Mouse (Mus musculus): ENCODE measurements around the gene Gm21954. TPM values are rescaled to one million over a fixed set of nuclear protein-coding genes. Genes with fewer than 3 reads are reported as not detected.

The Gm21954 gene
- total RNA-seq (2021): not detected
- long read RNA-seq, experiment 1, partial matches to known transcripts: 0 of 1 reads
- long read RNA-seq, experiment 1, other reads (novel, unspliced or antisense): 1 of 1 reads
- long read RNA-seq, experiment 2, partial matches to known transcripts: 0 of 1 reads
- long read RNA-seq, experiment 2, other reads (novel, unspliced or antisense): 1 of 1 reads

DNA sequence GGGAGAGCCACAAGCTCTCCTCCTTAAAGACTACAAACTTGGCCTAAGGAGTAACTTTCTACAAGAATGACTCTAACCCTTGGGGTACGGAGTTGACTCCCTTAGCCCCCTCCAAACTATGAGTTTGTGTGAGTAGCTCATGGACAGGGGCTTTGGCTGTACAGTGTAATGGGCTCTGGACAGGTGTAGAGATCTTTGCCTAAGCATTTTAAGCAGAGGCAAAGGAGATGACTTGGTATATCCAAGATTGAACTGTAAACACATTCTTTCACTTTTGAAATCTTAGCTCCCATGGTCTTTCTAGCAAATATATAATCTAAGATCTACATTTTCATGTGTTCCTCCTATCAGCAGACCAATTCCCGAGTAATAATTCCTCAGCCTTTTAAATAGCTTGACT is at the start of gene Gm21954:
Gm21954 (minus strand) TSS at position 101 of the 400 bp plus-strand sequence.
- no peak for TF ChIP-seq CTCF (conservative IDR thresholded peaks at IDR 0.05)
- H3K4me3 ChIP-seq: no peak within 1 kb of the TSS
- H3K27ac ChIP-seq: peak within 1 kb of the TSS; percentile 54
- DNase-seq (ENCODE audit: low spot score in 2 of 2): no peak

DNA sequence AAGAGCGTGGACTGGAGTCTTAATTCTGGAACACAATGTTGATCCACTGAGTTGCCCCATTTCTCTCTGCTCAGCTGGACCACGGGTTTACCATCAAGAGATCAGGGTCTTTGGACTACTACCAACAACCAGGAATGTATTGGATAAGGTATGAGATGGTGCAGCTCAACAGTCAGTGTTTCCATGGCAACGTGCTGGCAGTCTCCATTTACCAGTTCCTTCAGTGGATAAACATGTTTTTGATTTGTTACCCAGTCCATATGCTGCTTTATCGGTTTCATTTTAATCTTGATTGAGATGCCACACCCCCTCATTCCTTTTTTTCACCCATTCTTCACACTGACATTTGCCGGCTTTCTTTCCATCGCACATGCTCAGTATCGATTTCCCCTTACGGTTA is 49.8 kb upstream of the Gm21954 start:
- Histone ChIP-seq H3K27ac (peak overlapping the region; percentile 64), H3K4me3 (no peak overlapping the region)
- TF ChIP-seq CTCF (conservative IDR thresholded peaks at IDR 0.05): no peak
- peak in 1 of 2 experiments; percentile 67 for DNase-seq (ENCODE audit: low spot score in 2 of 2)

DNA sequence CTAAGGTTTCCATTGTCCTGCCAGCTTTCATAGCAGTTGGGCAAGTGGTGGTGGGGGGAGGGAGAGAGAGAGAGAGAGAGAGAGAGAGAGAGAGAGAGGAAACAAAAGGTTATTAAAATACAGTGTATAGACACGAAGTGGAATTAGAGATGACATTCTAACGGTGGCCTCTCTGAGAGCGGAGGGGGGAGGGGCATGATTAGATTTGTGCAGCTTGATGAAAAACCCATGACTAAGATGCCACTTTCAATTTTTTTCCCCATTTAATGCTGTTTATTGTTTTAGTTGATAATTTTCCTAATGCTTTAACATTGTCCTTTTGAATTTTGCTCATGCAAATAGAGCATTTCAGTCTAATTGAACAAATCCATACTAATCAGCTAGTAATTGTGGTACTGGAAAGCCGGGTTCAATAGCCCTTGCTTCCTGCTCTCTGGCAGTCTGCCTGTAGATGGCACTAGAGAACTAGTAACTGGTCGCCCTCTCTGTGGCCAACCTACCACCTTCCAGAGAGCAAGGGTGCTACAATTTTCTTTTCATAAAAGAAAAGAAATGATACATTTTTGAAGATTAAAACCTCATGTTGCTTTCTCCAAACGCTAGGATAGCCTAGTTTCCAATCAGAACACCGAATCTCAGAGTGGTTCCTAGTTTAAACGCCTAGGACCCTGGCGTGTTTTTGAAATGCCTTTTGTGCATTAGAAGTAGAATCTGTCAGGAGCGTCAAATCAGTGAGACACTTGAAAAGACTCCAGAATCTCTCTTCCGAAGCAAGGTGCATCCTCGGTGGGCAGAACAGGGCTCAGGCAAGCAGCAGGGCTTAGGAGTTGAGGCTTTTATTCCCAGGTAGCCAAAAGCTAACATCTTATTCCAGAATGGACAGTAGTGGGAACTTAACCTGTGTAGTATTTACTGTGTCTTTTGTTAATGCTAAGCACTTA is 48.5 kb upstream of the Gm21954 start:
- peak overlapping the region; percentile 64 for H3K27ac ChIP-seq
- peak; percentile 93 for TF ChIP-seq CTCF (conservative IDR thresholded peaks at IDR 0.05)
- DNase-seq (ENCODE audit: low spot score in 2 of 2): peak; percentile 80 to 82
- no peak overlapping the region for H3K4me3 ChIP-seq

DNA sequence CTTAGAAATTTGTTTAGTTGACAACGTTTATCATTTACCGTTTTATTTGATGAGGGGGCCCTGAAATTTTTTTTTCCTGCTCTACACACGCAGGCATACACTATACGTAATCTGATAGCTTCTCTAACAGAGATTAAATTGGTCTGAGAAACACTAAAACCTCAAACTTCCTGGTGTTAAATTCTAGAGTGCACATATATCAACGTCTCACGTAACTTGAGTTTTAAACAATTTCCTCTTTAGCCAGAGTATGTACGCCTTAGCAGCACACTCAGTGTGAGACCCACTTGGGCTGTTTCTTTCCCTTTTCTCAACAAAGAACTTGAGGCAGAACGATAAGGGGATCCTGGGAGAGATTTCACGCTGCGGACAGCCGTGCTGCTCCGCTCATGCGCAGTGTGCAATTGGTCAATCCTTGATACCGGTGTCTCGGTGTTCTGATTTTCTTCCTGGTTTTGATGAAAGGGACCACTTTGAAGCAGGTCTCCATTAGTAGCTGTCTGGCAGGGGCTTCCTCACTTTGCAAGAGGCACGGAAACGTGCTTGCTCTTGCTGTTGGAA is 45.5 kb upstream of the Gm21954 start:
- no peak for TF ChIP-seq CTCF (conservative IDR thresholded peaks at IDR 0.05)
- DNase-seq (ENCODE audit: low spot score in 2 of 2): no peak
- Histone ChIP-seq H3K27ac (no peak overlapping the region; the same call in 1 of the 2 replicates), H3K4me3 (no peak overlapping the region)

DNA sequence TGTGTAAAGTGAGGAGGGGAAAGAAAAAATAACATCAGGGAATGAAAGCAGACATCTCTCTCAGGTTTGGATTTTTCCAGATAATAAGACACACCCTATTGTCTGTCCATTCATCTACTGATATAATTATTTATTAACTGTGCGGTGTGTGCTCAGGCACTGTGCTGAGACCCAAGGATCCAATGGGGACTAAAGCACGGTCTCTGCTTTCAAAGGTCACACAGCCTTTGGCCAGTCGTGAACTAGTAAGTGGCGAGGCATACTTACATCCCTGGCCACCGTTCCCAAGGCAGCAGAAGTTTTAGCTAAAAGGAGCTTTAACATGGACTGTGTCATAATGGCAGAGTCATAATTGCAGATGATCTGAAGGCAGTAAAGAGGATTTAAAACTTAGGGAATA is 44.0 kb upstream of the Gm21954 start:
- no peak for TF ChIP-seq CTCF (conservative IDR thresholded peaks at IDR 0.05)
- no peak overlapping the region for H3K27ac ChIP-seq
- H3K4me3 ChIP-seq: no peak overlapping the region
- DNase-seq (ENCODE audit: low spot score in 2 of 2): no peak

DNA sequence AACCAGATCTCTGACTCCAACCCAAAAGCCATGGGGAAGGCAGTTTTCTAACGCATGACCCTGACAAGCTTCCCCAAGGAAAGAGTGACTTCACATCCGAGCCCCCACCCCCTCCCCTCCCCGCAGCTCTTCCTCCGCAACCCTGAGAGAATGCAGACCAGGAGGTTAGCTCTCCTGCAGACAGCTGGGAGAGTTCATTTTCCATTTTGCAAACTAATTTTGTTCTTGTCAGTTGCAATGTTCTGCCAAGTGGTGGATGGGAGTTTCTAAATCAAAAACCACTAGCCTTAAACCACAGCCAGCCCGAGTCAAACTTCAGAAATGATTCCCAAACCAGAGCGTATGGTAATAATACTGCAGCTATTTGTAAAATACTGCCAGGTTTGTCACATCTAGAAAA is 39.6 kb upstream of the Gm21954 start:
- no peak for TF ChIP-seq CTCF (conservative IDR thresholded peaks at IDR 0.05)
- Histone ChIP-seq H3K4me3 (no peak overlapping the region), H3K27ac (peak overlapping the region; percentile 78)
- peak; percentile 46 to 66 for DNase-seq (ENCODE audit: low spot score in 2 of 2)

DNA sequence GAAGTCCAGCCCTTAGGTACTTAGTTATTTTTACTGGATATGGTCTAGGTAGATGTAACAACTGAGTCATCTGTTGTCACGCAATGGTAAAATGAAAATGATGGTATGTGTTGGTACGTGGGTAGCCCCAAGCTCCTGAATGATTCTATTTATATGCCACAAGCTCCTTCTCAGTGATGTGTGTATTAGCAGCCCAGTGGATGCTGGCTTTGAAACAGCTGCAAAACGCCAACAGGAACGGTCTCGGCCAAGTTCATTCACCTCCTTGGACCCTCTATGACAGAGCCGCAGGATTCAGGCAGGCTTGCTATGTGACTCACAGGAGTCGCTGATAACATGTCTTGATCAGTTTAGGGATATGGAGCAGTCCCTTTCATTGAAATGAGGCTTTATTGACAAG is 38.2 kb upstream of the Gm21954 start:
- H3K27ac ChIP-seq: peak overlapping the region; percentile 78
- H3K4me3 ChIP-seq: no peak overlapping the region
- DNase-seq (ENCODE audit: low spot score in 2 of 2): no peak
- no peak for TF ChIP-seq CTCF (conservative IDR thresholded peaks at IDR 0.05)

DNA sequence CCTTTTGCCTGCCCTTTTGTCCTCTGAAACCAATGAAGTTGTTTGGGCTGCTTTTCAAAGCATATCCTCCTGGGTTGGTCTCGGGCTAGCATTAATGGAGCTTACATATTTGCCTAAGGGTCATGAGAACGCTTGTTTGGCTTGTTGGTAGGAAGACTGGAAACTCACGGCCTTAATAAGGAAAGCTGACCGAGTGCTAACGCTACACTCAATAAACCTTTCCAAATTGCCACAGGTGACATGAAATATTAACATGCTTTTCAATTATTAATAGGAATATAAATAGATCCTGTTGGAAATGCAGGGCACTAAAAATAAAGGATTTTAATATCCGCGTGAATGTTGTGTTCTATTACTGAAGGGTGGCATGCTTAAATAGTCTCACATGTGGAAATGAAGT is 27.3 kb upstream of the Gm21954 start:
- peak overlapping the region; percentile 24; the same call in 1 of the 2 replicates for H3K27ac ChIP-seq
- DNase-seq (ENCODE audit: low spot score in 2 of 2): no peak
- H3K4me3 ChIP-seq: no peak overlapping the region
- TF ChIP-seq CTCF (conservative IDR thresholded peaks at IDR 0.05): no peak

DNA sequence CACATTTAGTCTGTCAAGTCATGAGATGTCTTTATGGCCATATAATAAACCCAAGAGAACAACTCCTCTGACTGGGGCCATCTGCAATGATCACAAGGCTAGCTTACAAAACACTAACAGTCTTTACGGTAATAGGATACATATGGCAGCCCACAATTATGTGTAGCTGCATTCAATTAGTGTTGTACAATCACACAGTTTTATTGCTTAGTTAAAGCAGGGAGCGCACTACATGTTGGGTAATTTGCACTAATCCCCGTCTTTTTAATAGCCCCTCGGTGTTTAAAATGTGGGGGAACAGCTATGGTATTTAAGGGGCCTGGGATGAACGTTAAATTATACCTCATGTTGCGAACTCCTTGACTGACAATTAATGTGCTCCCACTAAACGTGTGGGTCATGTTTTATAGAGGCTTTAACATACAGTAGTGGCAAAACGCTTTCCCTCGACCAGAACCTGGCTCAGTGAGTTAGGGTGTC is 24.5 kb upstream of the Gm21954 start:
- Histone ChIP-seq H3K4me3 (no peak overlapping the region), H3K27ac (0 out of 2 replicates have a peak overlapping the region, but pooled peaks have one; percentile 2)
- TF ChIP-seq CTCF (conservative IDR thresholded peaks at IDR 0.05): no peak
- DNase-seq (ENCODE audit: low spot score in 2 of 2): no peak

DNA sequence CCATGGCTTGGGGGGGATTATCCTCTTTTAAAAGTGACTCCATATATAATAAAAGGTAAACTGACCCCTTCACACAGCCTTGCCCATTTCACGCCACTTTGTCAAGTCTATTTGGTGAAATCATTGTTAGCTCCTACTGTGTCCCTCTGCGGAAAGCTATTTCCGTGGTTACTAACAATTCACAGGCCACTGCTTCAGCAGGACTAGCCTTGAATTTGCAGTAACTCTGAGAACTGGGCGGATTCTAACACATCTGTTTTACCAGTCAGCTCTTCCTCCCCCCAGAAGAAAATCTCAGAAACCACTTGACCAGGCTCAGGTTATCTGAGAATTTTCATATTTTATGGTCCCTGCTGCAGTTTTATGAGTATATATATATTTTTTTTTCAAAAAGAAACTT is 23.9 kb upstream of the Gm21954 start:
- DNase-seq (ENCODE audit: low spot score in 2 of 2): no peak
- Histone ChIP-seq H3K4me3 (no peak overlapping the region), H3K27ac (peak overlapping the region; percentile 23; the same call in 1 of the 2 replicates)
- no peak for TF ChIP-seq CTCF (conservative IDR thresholded peaks at IDR 0.05)

DNA sequence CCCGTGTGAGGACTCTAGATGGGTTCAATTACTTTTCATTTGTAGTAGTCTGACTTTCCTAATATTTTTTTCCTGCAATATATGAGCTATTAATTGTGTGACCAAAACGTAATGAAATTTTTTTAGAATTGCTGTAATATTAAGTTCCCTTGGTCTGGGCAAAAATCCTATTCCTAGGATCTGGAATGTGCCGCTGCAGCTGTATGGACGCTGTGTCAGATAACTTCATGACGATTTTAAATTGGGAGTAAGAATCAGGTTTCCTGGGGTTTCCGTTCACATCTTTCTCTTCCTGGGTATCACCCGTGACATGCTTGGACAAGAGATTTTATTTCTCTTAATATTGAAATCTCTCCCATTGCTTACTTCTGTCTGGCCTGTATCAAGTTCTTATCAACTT is 23.2 kb upstream of the Gm21954 start:
- DNase-seq (ENCODE audit: low spot score in 2 of 2): no peak
- Histone ChIP-seq H3K27ac (no peak overlapping the region), H3K4me3 (no peak overlapping the region)
- TF ChIP-seq CTCF (conservative IDR thresholded peaks at IDR 0.05): no peak

DNA sequence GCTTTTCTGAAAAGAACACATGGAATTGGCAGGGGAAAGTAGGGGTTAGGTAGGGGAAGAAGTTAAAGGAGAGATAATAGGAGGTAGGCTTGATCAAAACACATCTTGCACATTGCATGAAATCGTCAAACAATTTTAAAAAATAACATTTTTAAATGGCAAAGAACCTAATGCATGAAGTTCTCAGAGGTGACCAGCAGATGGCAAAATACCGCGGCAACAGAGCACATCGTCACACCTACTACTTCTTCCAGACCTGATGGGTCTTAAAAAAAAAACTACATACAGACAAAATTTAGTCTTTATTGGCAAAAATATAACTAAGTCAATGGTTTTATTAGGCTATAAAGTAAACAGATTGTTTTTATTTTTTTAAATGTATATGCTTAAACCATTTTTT is 22.3 kb upstream of the Gm21954 start:
- Histone ChIP-seq H3K4me3 (no peak overlapping the region), H3K27ac (peak overlapping the region; percentile 43; the same call in 1 of the 2 replicates)
- DNase-seq (ENCODE audit: low spot score in 2 of 2): no peak
- peak; percentile 83 for TF ChIP-seq CTCF (conservative IDR thresholded peaks at IDR 0.05)

DNA sequence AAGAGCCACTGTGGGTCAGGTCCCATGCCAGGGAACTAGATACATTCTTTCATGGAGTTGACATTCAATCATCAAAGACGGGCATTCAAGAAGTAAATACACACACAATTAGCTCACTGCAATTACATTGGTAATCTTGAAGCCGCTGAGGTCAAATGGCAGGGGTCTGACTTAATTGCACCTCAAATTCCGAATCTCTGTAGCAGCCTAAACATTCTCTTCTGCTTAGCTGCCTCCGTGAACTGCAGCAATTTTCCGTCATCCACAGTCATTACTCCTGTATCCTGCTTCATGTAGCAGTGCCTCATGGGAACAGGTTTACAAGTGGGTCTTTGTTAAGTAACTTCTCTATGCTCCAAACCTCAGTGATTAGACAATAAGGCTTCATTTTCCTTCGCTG is 20.0 kb upstream of the Gm21954 start:
- Histone ChIP-seq H3K27ac (peak overlapping the region; percentile 16; the same call in 1 of the 2 replicates), H3K4me3 (no peak overlapping the region)
- DNase-seq (ENCODE audit: low spot score in 2 of 2): no peak
- TF ChIP-seq CTCF (conservative IDR thresholded peaks at IDR 0.05): no peak

Measured in layer of hippocampus, adult 2 months (tissue).